Mouse (Mus musculus) cerebellum, adult 9-10 months (tissue): ENCODE data around the gene Gm6993.

Experiments used
- DNase-seq: peaks from one replicate; pipeline ENCODE4 v3.0.0; 2022

Gm6993 gene

DNA sequence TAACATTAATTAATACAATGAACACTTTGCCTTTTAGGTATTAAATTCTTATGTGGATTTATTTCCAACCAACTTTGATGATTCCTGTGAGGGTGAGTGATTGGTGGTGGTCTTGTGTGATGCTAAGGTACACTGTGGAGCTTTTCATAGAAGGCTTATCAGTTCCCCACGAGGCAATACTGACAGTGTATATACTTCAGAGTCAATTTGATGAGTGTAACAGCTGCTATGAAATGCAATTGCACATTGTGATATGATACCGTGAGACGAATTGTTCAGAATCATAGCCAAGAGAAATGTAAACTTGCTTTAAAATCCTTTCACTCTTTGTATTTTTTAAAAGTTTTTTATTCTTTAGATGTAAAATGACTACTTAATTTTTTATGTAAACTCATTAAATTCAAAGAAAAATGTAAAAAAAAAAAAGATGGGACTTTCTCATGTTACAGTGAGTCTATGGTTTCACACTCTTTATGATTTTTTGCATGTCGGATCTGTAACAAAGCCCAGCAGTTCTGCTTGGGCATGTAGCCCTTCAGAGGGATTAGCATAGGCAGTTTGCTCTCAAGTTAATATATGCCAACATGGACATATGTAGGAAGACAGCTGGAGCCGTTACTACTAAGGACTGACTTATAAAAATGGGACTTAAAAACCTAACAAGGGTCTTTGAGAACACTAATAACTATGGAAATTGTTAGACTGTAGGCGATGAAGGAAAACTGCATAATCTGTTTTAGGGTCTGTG lies 1.2 kb downstream of the Gm6993 start:
- no peak for DNase-seq

DNA sequence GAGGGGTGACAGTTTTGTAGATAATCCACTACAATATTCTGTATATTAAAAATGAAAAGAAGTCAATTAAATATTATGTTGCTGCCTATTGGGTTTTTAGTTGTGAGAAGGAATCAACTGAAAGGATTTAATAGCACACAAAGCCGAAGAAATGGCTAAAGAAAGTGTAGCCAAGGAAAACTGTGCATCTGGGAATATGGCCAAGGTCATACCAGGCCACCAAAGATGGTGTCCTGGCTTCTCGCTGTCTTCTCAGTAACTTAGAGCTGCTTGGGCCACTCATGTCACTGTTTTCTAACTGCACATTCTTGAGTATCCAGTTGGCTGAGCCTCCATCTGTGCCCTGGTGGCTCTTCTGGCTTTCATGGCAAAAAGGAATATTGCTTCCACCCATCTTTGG lies 3.4 kb downstream of the Gm6993 start:
- DNase-seq = no peak

DNA sequence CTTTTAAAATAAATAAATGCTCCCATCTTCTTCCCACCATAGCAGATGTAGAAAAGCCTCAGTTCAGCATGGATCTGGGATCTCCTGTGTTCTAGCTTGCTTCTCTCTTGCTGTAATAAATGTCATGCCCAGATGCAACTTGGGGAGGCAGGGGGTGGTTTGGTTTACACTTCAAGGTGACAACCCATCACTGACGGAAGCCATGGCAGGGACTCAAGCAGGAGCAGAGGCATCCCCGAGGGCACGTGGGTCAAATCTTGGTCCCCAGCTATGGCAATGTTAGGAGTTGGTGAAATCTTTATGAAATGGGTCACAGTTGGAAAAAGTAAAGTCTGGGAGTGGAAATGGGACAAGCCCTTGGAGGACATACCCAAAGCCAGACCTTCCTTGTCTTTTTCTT lies 4.1 kb downstream of the Gm6993 start:
- no peak for DNase-seq

DNA sequence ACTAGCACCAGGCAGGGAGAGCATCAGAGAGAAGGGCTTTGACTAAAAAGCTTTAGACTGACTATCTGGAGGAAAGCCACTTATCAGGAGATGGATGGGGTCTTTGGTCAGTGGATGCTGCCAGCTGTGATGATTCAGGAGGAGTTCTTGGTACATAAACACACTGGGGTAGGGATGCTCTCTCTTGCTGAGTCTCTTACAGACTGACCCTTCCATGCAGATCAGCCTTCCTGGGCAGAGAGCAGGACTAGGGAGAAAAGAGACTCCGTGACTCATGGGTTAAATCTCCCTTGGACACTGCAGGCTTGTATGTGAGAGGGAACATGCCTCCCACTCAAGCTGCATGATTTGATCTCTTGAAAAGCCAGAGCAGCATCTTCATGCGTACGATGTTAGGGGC lies 5.6 kb downstream of the Gm6993 start:
- DNase-seq = no peak

DNA sequence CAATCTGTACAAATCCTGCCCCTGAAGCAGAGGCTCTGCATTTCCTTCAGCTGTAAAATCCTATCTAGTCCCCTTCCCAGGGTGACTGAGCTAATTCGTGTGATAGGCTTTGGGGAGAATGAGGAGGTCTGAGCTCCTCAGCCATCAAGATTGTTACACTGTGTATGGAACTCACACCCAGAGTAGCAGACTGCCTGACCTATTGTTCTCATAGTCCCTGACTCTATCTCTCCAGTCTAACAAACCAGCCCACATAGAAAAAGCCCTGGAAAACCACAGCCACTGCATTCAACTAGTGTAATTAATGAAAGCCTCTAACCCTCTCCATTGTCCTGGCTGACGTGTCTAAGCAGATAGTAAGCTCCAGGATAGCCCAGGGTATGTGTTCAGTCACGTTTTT lies 6.0 kb downstream of the Gm6993 start:
- DNase-seq = no peak

DNA sequence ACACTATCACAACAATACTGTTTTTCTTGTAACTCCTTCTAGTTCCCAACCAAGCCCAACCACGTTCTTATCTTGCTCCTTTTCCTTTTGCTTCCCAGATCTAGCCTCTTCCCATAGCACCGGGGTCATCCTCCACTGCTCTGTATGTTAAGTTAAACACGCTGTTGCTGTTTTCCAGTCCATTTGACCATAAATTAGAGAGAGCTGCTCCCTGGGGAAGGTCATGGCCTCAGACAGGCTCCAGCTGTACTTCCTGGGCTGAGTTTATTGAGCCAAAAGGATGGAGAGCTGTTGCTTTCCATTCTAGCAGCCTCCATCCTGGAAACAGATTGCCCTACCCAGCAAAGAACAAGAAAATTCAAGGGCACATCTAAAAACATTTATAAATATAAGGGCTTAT lies 7.6 kb downstream of the Gm6993 start:
- DNase-seq = no peak

DNA sequence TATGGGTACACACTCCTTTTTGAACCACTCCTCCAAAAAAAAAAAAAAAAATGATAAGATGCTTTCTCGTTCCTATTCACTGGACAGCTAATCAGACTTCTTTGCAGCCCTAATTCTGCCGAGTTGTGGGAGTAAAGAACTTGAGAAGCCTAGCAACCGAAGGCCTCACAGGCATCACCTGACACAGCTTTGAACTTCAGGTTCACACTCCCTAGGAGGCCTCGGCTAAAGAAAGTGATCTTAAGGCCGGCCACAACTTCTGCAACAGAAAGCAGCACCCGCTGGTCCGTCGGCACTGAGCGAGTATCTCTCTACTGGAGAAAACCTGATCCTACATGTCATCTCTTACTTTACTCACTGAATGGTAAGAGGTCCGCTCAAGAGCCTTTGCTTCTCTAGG lies 8.1 kb downstream of the Gm6993 start:
- no peak for DNase-seq

DNA sequence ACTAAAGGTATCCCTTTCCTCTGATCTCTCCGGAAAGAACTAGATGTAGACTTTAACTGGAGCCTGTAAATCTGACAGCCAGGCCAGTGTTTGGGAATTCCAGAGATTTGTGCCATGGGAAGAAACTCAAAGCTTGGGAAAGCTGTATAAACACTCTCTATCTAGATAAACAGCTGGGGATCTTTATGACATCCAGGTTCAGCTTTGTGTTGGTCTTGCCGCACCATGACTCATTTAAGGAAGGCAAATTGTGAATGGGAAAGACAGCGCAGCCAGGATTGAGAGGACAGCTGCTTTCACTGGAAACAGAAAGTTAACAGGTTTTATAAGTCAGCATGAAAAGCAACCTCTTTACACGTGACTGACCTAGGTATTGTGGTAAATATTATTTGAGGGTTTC lies 11.7 kb downstream of the Gm6993 start:
- DNase-seq = no peak

DNA sequence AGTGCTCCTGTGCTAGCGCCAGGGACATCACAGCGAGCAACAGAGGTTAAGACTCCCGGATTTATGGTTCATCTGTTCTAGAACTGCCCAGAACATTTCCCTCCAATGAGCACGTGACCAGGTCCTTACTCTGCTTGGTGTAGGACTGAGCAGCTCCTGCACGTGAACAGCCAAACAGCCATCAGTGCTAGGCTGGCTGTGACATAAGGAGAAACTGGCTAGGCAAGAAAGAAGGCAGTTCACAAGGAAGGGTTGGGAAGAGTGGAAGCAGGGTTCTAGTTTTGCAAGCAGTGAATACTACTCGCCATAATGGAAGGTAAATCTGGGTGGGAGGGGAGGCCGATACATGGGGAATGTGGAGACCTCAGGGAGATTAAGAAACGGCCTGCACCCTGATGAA lies 14.4 kb downstream of the Gm6993 start:
- DNase-seq = no peak

DNA sequence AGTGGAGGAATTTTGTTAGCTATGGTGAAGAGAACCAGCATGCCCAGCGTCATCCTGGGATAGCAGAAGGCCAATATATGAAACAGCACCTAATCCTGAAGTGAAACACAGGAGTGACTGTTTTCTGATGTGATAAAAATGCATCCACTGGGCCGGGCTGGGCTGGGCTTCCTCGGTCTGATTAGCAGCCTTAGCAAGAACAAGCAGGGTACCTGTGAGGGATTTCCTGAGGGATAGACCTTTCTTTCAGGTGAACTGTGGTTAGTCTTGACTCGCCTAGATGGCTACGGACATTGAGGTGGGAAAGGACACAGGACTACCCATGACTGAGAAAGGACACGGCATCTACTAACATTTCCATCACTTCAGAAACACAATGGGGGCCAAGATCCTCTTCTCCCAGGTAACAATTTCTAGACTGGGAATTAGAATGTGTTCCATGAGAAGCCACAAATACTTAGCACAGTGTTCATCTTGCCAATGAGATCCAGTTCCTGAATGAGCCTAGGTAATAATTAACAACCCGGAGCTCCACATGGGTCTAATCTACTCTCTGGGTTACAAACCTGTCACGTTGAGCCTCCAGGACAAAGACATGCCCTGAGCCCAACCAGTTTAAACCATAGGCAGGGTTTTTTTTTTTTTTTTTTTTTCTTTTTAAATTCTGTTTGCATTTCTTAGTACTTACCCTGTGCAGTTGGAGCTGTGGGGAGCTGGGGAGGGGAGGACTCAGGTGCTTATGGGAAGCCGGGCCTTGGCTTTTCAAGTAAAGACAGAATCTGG lies 15.7 kb downstream of the Gm6993 start:
- DNase-seq = no peak

DNA sequence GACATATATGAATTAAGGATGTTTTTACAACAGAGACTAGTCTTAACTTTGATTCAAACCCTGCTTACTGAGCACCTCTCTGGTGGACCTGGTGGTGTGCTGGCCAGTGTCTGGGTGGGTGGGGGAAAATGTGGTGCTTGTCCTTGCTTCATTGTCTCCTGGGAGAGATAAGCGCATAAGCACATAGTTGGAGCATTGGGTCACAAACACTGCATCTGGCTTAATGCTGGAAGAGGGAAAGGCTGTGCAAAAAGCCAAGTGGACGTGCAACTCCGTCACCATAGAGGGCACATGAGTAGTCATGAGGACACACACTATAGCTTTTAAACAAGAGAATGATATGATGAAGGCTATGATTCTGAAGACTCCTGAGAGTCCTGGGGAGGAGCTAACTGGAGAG lies 21.3 kb downstream of the Gm6993 start:
- DNase-seq = no peak

DNA sequence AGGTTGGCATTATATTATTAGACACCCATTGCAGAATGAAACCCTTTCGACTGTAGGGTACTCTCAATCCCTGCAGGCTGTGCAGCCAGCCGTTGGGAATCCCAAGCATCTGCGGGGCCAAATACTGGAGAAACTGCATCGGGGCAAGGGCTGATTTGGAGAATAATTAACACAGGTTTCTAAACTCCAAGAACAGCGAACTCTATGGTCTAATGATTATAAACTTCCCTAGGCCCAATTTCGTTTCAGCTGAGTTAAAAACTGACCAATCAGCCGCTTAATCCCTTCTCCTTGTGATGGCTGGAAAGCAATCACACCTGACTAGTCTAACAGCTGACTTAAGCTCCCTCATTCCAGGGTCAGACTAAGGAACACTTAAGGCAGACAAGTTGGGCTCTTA lies 23.4 kb downstream of the Gm6993 start:
- DNase-seq = no peak

DNA sequence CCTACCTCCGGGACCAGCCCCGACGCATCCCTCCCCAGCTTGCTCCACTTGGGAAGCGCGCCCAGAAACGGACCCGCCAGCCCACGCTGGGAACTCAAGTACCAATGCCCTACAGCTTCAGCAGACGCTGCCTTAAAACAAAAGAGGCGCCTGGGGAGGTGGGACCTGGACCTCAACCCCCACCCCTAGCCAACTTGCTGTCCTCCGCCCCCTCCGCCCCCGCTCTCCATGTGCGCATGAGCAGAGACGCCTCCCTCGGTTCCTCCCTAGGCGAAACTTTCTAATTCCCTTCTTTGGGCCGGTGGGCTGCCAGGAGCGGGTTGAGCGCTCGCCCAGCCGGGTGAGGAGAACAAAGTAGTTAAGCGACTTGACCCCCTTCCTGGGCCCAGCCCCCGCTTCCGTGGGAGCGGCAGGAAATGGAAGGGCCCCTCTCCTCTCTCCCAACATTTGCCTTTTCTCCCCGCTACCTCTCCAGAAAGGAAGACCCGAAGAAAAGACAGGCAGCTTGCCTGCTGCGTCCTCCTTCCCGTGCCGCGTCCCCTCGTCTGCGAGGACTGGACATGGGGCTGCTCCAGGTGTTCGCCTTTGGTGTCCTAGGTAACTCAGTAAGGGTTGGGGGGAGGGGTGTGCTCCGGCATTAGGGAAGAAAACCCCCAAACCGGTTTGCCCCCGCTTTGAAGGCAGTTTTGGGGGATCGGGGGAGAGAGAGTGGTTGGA lies 24.6 kb downstream of the Gm6993 start, which contains the start of gene Lamb1:
Lamb1 (plus strand) TSS at position 230 of the 717 bp plus-strand sequence.
- no peak for DNase-seq

DNA sequence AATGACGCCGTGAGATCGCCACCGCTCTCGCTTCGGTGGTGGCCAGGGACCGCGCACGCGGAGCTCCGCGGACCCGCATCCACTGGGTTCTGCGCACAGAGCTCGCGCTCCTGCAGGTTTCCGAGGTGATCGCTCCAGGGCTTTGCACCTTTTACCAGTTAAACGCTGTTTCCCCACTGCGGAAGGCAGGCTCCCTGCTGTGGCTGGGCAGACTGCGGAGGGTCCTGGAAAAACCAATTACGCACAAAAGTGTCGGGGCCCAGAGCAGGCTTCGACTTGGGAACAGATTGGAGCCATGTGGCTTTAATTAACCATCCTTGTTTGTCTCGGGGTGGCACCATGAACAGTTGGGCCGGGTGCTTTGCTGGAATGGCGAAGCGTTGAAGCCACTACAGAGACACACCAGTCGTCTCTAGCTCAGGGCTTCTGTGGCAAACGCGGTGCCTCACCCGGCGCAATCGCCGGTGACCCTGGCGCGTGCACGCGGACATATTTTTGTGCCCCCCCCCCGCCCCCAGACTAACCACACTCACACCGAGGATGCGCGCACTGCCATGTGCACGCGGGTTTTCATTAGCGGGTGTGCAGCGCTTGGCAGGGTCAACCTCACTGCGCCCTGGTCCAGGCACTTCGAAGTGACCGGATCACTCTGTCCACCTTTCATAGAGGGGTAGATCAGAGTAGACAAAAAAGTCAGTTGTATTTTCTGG lies 25.3 kb downstream of the Gm6993 start:
- no peak for DNase-seq

DNA sequence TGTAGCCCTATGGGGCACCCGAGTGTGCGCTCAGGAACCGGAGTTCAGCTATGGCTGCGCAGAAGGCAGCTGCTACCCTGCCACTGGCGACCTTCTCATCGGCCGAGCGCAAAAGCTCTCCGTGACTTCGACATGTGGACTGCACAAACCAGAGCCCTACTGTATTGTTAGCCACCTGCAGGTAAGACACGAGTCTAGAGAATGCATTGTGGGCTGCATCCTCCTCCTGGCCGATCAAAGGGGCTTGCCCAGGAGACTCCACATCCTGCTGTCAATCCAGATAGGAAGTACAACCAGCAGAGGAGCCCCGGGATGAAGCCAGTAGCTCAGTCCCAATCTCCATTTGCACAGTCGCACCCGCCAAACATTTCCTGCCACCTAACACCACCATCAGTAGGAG lies 26.1 kb downstream of the Gm6993 start:
- DNase-seq = no peak

DNA sequence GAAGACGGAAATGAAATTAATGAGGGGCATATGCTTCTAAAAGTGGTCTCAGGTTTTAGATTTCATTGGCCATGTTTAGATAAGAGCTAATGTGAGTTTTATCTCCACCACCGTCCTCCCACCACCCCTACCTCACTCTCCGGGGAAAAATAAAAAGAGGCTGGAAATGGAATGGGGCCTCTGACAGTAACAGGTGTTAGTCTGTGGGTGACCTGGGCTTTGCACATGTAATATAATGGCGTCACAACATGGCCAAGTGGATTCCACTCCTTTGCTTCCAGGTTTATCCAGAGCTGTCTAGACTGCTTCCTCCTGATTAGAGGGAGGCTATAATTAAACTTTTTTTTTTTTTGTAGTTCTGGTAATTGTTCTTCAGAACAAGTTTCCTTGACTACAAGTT lies 26.8 kb downstream of the Gm6993 start:
- no peak for DNase-seq

DNA sequence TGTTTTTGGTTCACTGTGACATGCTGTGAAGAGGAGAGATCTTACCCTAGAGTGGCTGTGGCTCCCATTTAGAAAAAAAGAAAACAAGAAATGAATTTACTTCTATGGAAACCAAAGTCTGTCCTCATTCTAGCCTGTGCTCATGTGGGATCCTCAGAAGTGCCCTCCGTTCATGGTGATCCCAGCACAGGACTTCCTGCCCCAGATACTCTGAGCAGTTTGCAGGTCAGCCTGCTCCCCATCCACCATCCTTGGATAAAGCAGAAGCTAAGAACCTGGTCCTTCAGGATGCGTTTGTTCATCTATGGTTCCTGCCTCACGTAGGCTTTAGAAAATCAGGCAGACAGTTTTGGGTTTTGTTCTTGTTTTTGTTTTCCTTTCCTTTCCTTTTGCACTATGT lies 27.7 kb downstream of the Gm6993 start:
- DNase-seq = no peak

DNA sequence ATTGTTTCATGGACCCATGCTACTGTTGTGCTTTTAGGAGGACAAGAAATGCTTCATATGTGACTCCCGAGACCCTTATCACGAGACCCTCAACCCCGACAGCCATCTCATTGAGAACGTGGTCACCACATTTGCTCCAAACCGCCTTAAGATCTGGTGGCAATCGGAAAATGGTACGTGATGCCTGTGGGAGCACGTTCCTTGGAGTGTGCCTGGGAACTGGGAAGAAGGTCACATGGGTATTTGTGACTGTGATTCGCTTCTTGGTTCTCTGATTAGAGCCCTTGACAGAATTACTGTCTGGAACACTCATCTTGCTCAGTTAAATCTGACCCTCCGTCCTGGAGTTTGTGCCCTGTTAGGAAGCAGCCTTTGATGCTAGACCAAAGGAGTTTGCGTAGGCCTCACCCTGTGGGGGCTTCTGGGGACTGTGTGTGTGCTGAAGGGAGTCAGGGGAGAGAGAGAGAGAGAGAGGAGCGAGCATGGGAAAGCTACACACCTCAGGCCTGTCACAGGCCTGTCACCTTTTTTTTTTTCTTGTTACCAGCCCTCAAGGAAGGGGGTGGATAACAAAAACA lies 28.5 kb downstream of the Gm6993 start:
- no peak for DNase-seq

DNA sequence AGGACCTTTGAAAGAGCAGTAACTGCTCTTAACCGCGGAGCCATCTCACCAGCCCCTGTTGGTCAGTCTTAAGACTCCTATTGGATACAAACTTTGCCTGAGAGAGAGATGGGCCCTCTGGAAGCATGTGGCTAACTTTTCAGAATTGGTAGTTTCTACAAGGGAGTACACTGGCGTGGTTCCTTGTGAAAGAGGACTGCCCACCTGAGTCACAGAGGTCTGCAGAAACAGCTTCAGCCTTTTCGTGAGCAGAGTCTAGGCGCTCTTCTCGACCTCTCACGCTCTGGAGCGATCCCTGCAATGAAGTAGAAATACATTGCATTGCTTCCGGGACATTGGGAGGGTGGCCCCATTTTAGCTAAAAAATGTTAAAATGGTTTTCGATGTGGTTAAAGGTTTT lies 29.8 kb downstream of the Gm6993 start:
- DNase-seq = no peak

DNA sequence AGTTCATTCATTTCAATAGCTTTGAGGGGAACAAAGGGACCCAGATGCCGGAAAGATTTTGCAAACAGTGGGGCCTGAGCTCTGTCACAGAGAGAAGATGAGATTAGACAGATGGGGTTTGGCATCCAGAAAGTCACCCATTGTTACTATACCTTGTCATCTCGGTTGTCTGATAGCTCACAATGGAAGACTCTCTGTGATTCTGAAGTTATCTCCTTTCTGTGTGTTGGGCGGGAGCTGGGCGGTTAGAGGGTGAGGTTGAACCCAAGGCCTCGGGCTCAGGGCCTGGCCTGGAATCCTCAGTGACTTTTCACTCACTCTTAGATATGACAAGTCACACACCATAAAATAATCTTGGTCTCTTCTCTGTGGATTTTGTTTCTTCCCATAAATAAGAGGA lies 30.2 kb downstream of the Gm6993 start:
- DNase-seq = no peak

DNA sequence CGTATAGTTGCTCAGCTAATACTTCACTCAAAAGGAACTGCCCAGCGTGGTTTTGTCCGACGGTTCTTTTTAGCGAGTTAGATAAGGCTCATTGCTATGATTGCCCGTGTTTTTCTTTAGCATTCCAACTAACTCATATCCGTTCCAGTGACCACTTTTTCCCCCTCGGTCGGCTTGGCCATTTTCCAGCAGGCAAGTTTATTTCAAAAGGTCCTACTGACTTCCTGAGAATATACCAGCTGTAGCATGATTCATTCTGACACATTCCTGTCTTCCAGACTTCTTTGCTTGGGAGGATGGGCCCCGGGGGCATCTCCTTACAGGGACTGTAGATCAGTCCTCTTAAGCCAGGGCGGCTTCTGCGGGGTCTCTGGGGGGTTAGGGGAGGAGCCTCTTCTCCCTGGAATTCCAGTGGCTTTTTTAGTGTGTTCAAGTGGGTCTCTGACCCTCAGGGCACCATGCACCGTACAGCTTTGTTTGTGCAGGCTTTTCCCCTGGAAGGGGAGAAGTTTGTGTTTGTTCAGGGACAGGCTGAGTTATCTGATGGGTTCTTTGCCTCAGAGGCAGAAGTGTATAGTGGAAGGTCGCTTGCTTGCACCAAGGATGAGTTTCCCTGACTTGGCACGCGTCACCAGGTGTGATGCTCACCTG lies 30.9 kb downstream of the Gm6993 start:
- no peak for DNase-seq

DNA sequence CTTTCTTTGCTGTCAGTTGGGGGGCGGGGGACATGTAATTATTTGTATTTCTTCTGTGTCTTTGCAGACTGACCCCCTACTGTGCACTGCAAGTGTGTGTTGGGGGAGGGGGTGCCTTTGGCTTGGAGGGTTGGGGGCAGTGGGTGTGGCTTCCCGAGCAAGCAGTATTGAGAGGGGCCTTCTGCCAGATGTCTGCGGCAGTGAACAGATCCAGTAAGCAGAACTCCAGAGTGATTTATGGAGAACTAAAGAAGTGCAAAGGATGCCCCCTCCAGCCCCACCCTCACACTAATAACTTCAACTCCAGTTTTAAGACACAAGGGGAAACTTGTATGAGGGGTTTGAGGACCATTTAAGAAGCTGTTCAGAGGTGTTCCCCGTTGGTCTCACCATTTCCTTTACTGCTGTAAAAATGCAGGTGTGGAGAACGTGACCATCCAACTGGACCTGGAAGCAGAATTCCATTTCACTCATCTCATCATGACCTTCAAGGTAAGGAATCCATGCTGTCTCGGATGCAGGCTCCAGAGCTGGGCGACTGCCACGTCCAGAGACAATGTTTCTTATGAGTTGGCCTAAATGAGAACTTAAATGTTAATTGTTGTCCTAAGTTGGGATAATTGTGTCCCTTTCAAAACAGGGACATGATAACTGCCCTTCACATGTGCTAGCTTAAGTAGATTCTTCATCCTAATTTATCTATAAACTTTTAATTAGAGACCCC lies 31.6 kb downstream of the Gm6993 start:
- DNase-seq = no peak
